Mouse (Mus musculus) heart, embryonic 14.5 days (tissue): ENCODE measurements around the gene Kat7. TPM values are rescaled to one million over a fixed set of nuclear protein-coding genes. Genes with fewer than 3 reads are reported as not detected.
A peak's percentile ranks its signal among the peaks of the same experiment; 100 is the strongest.

ENCODE experiments used
- ATAC-seq: fragments of 200-750 bp; cut with Nextera tagmentation; 2 replicates; pipeline ENCODE4 v1.8.0; 2017; ENCODE audit warnings: low read depth, moderate TSS enrichment; ENCODE audit not compliant: insufficient number of reproducible peaks, insufficient read depth, low FRiP score
- H3K27ac ChIP-seq, 2 experiments: fragments of 200-500 bp in 1 of 2; fragments of 300-500 bp in 1 of 2; sonication (generic) in 1 of 2; replicated peaks in 1 of 2; 2 replicates each; pipeline ENCODE4 v1.5.1; 2012 to 2014; ENCODE audit warnings: low read depth in 2 of 2, low read length in 2 of 2, control low read depth in 1 of 2, mild to moderate bottlenecking in 1 of 2, mixed read lengths in 1 of 2; ENCODE audit not compliant: control insufficient read depth in 1 of 2, insufficient read depth in 1 of 2
- H3K27me3 ChIP-seq: fragments of 300-500 bp; sonication (generic); 2 replicates; pipeline ENCODE4 v1.6.1; 2014; ENCODE audit warnings: mild to moderate bottlenecking, low read length, control low read depth; ENCODE audit not compliant: control insufficient read depth, insufficient read depth
- H3K36me3 ChIP-seq: fragments of 300-500 bp; sonication (generic); 2 replicates; pipeline ENCODE4 v1.6.1; 2014; ENCODE audit warnings: mild to moderate bottlenecking, control low read depth, low read length, mixed read lengths; ENCODE audit not compliant: control insufficient read depth, insufficient read depth
- H3K4me1 ChIP-seq, 2 experiments: fragments of 200-500 bp in 1 of 2; fragments of 300-500 bp in 1 of 2; sonication (generic) in 1 of 2; 2 replicates each; pipeline ENCODE4 v1.6.1; 2012 to 2014; ENCODE audit warnings: low read length in 2 of 2, control low read depth in 1 of 2, mixed read lengths in 1 of 2; ENCODE audit not compliant: control insufficient read depth in 2 of 2, insufficient read depth in 2 of 2
- H3K4me2 ChIP-seq: fragments of 300-500 bp; sonication (generic); 2 replicates; pipeline ENCODE4 v1.6.1; 2014; ENCODE audit warnings: mild to moderate bottlenecking, low read length
- H3K4me3 ChIP-seq, 2 experiments: fragments of 200-500 bp in 1 of 2; fragments of 300-500 bp in 1 of 2; sonication (generic) in 1 of 2; 2 replicates each; pipeline ENCODE4 v1.5.1; 2012 to 2014; ENCODE audit warnings: low read length in 2 of 2, mild to moderate bottlenecking in 2 of 2, control low read depth in 1 of 2, low read depth in 1 of 2, moderate library complexity in 1 of 2; ENCODE audit not compliant: control insufficient read depth in 1 of 2, insufficient read depth in 1 of 2
- H3K9ac ChIP-seq: fragments of 300-500 bp; sonication (generic); 2 replicates; pipeline ENCODE4 v1.6.1; 2014; ENCODE audit warnings: mild to moderate bottlenecking, low read length
- H3K9me3 ChIP-seq: fragments of 300-500 bp; sonication (generic); 2 replicates; pipeline ENCODE4 v1.6.1; 2016; ENCODE audit warnings: low read length, control low read depth; ENCODE audit not compliant: control insufficient read depth
- WGBS: fragments of 180-500 bp; shearing (Covaris S2); extraction: QIAGEN DNeasy Blood & Tissue Kit; methylation state at CpG from one replicate; pipeline ENCODE4 v1.1.7; 2014; 5-methylcytosine and 5-hydroxymethylcytosine counted together
- polyA plus RNA-seq: library from polyadenylated mRNA; unstranded; fragments of >200 nt; fragmentation: Nextera tagmentation; extraction: Ambion mirVana; gene quantifications from 2 replicates; pipeline ENCODE4 v1.2.1, GENCODE M21; 2014

Kat7 gene
- polyA plus RNA-seq, 1 experiment from 2014 or later, result 45.6 TPM

GRCm38 (mm10) chr11:95250110-95250509 is 59.9 kb downstream of the Kat7 start:
- H3K9ac ChIP-seq, result peak overlapping the region; percentile 46; the same call in 1 of the 2 replicates
- peak overlapping the region in 1 of 2 experiments; percentile 47; a peak in 1 of 4 replicates for H3K27ac ChIP-seq
- peak overlapping the region; percentile 37 for H3K4me2 ChIP-seq
- no peaks in the 10 kb centered on the region for H3K9me3 ChIP-seq
- H3K4me1 ChIP-seq, result peaks cover 8 to 9% of the 10 kb centered on the region in 2 experiments
- WGBS, result 13% methylated on average over 10 of the region's 10 CpGs
- H3K4me3 ChIP-seq, result no peak overlapping the region
- no peaks in the 10 kb centered on the region for H3K27me3 ChIP-seq
- peak; percentile 62 for ATAC-seq
- no peaks in the 10 kb centered on the region for H3K36me3 ChIP-seq

GRCm38 (mm10) chr11:95247065-95247464 is 63.0 kb downstream of the Kat7 start:
- WGBS, result 60% methylated on average over 14 of the region's 14 CpGs
- H3K4me2 ChIP-seq, result no peak overlapping the region

GRCm38 (mm10) chr11:95245456-95245855 is 64.6 kb downstream of the Kat7 start:
- Histone ChIP-seq H3K27me3 (no peaks in the 10 kb centered on the region; the same call in 1 of the 2 replicates), H3K4me3 (no peak overlapping the region), H3K27ac (no peak overlapping the region), H3K9me3 (no peaks in the 10 kb centered on the region), H3K4me1 (peaks cover 6% of the 10 kb centered on the region in 2 experiments), H3K36me3 (no peaks in the 10 kb centered on the region), H3K4me2 (no peak overlapping the region), H3K9ac (no peak overlapping the region)
- ATAC-seq, result no peak
- WGBS, result 66% methylated on average over 7 of the region's 7 CpGs

More at GRCm38 (mm10) chr11:95247065-95247464, 63.0 kb downstream of the Kat7 start:
- Histone ChIP-seq H3K4me1 (peaks cover 8 to 9% of the 10 kb centered on the region in 2 experiments), H3K4me3 (no peak overlapping the region), H3K9ac (no peak overlapping the region), H3K9me3 (no peaks in the 10 kb centered on the region), H3K27me3 (no peaks in the 10 kb centered on the region; the same call in 1 of the 2 replicates), H3K27ac (no peak overlapping the region), H3K36me3 (no peaks in the 10 kb centered on the region)
- ATAC-seq, result no peak

GRCm38 (mm10) chr11:95242653-95243052 is 67.4 kb downstream of the Kat7 start:
- Histone ChIP-seq H3K27me3 (no peaks in the 10 kb centered on the region; the same call in 1 of the 2 replicates), H3K27ac (no peak overlapping the region), H3K4me1 (0 out of 4 replicates have a peak, but pooled peaks cover 0 to 2% of the 10 kb centered on the region in 2 experiments), H3K4me2 (no peak overlapping the region), H3K9ac (no peak overlapping the region), H3K4me3 (no peak overlapping the region), H3K9me3 (no peaks in the 10 kb centered on the region), H3K36me3 (no peaks in the 10 kb centered on the region)
- 61% methylated on average over 6 of the region's 6 CpGs for WGBS
- ATAC-seq, result no peak

- no peak for ATAC-seq
Measured at GRCm38 (mm10) chr11:95238477-95238876, 71.6 kb downstream of the Kat7 start.

GRCm38 (mm10) chr11:95232329-95232696 is 77.7 kb downstream of the Kat7 start:
- 19% methylated on average over 6 of the region's 6 CpGs for WGBS
- H3K4me3 ChIP-seq, result no peak overlapping the region
- no peaks in the 10 kb centered on the region for H3K36me3 ChIP-seq
- H3K4me2 ChIP-seq, result peak overlapping the region; percentile 61
- H3K9ac ChIP-seq, result no peak overlapping the region
- peaks cover 4% of the 10 kb centered on the region in 2 experiments; a peak in 3 of 4 replicates for H3K4me1 ChIP-seq
- H3K9me3 ChIP-seq, result no peaks in the 10 kb centered on the region
- ATAC-seq, result no peak
- H3K27me3 ChIP-seq, result peaks cover 5% of the 10 kb centered on the region
- no peak overlapping the region for H3K27ac ChIP-seq

More at GRCm38 (mm10) chr11:95238477-95238876, 71.6 kb downstream of the Kat7 start:
- Histone ChIP-seq H3K36me3 (no peaks in the 10 kb centered on the region), H3K9me3 (no peaks in the 10 kb centered on the region), H3K9ac (no peak overlapping the region), H3K27me3 (no peaks in the 10 kb centered on the region; the same call in 1 of the 2 replicates), H3K4me3 (no peak overlapping the region), H3K4me2 (no peak overlapping the region), H3K27ac (no peak overlapping the region), H3K4me1 (0 out of 4 replicates have a peak, but pooled peaks cover 0 to 2% of the 10 kb centered on the region in 2 experiments)
- WGBS, result 54% methylated on average over 6 of the region's 6 CpGs

- Histone ChIP-seq H3K9me3 (no peaks in the 10 kb centered on the region), H3K4me1 (peaks cover 4% of the 10 kb centered on the region in 2 experiments; a peak in 3 of 4 replicates), H3K4me3 (no peak overlapping the region; a peak in 2 of 4 replicates), H3K27me3 (peaks cover 5% of the 10 kb centered on the region), H3K4me2 (peak overlapping the region; percentile 61), H3K27ac (no peak overlapping the region), H3K36me3 (no peaks in the 10 kb centered on the region), H3K9ac (0 out of 2 replicates have a peak overlapping the region, but pooled peaks have one; percentile 27)
- 9% methylated on average over 24 of the region's 24 CpGs for WGBS
- ATAC-seq, result no peak
Measured at GRCm38 (mm10) chr11:95231688-95232328, 78.2 kb downstream of the Kat7 start.
